ENCODE assay signal across 9 mouse cellular contexts in genomic region chr17:23600641-23601622, GRCm38 (mm10). TPM values are rescaled to one million over a fixed set of nuclear protein-coding genes. Genes with fewer than 3 reads are reported as not detected.
DNase-seq lines count a peak whose midpoint lies in the region; ATAC-seq lines count a peak whose summit lies in the region.
"Had no signal": no experiment of that assay in that cellular context is flagged by ENCODE, and none has a peak within 500 bp of the region (broad histone marks: within the 10 kb centered on the region; RNA-seq: fewer than 3 reads in every experiment).

Zscan10 (plus strand) TSS chr17:23600856.

- peaks cover 6 to 10% of the 10 kb centered on the region in 2 experiments; a peak in 3 of 4 replicates for H3K4me1 ChIP-seq in heart, embryonic 14.5 days (ENCODE audit: control insufficient read depth in 2 of 2, insufficient read depth in 2 of 2, low read length in 2 of 2)
- H3K4me1 ChIP-seq in forebrain, embryonic 15.5 days = peaks cover 18% of the 10 kb centered on the region; the same call in 1 of the 2 replicates
- peaks cover 9% of the 10 kb centered on the region for H3K4me1 ChIP-seq in liver, embryonic 16.5 days (ENCODE audit: control insufficient read depth, low read depth, low read length)

- H3K27ac ChIP-seq in heart, embryonic 14.5 days (replicated peaks in 1 of 2; ENCODE audit: control insufficient read depth in 1 of 2, insufficient read depth in 1 of 2, low read depth in 2 of 2, low read length in 2 of 2) = peak within 1 kb of the TSS in 1 of 2 experiments; percentile 91; a peak in 2 of 4 replicates
- no peak within 1 kb of the TSS for H3K27ac ChIP-seq in forebrain, embryonic 15.5 days (replicated peaks)
- no peak within 1 kb of the TSS for H3K27ac ChIP-seq in liver, embryonic 16.5 days (ENCODE audit: low read length)

- peak within 1 kb of the TSS; percentile 93 for H3K4me2 ChIP-seq in heart, embryonic 14.5 days (ENCODE audit: low read length)
- H3K4me2 ChIP-seq in forebrain, embryonic 15.5 days (replicated peaks) = peak within 1 kb of the TSS; percentile 54
- H3K4me2 ChIP-seq in liver, embryonic 16.5 days (ENCODE audit: low read depth, low read length) = peak within 1 kb of the TSS; percentile 80

- WGBS in heart, embryonic 14.5 days = 48% methylated on average over 15 of the region's 15 CpGs
- 29% methylated on average over 15 of the region's 15 CpGs for WGBS in forebrain, embryonic 15.5 days
- WGBS in liver, embryonic 16.5 days (ENCODE audit: insufficient replicate concordance) = 68% methylated on average over 15 of the region's 15 CpGs

- intact Hi-C loops in left cerebral cortex, postnatal 36 days (cut with DNase I) = loop anchor here (5.0 kb wide), 1 partner anchor 34 kb away; no protein-coding TSS in a partner anchor

- no peaks in the 10 kb centered on the region for H3K36me3 ChIP-seq in heart, embryonic 14.5 days (ENCODE audit: control insufficient read depth, insufficient read depth, low read length)
- no peaks in the 10 kb centered on the region for H3K36me3 ChIP-seq in forebrain, embryonic 15.5 days
- H3K36me3 ChIP-seq in liver, embryonic 16.5 days (ENCODE audit: control insufficient read depth, insufficient read depth) = no peaks in the 10 kb centered on the region

- ATAC-seq in heart, embryonic 14.5 days (ENCODE audit: insufficient number of reproducible peaks, insufficient read depth, low FRiP score, low read depth) = no peak
- no peak for ATAC-seq in forebrain, embryonic 15.5 days (replicated peaks)
- ATAC-seq in liver, embryonic 16.5 days (ENCODE audit: low read depth) = no peak

- peak within 1 kb of the TSS; percentile 84 for H3K9ac ChIP-seq in heart, embryonic 14.5 days (ENCODE audit: low read length)
- H3K9ac ChIP-seq in forebrain, embryonic 15.5 days (replicated peaks) = no peak within 1 kb of the TSS
- no peak within 1 kb of the TSS for H3K9ac ChIP-seq in liver, embryonic 16.5 days (ENCODE audit: low read depth, low read length)

- H3K9me3 ChIP-seq in heart, embryonic 14.5 days (ENCODE audit: control insufficient read depth, low read length) = no peaks in the 10 kb centered on the region
- no peaks in the 10 kb centered on the region for H3K9me3 ChIP-seq in forebrain, embryonic 15.5 days
- no peaks in the 10 kb centered on the region for H3K9me3 ChIP-seq in liver, embryonic 16.5 days (replicated peaks; ENCODE audit: control insufficient read depth, low read length)

- no peak for DNase-seq in heart, adult 11 months
- DNase-seq in ES-CJ7 (ENCODE audit: low read depth, low spot score) = peak; percentile 96
- no peak for DNase-seq in left cerebral cortex, postnatal 36 days (ENCODE audit: low spot score in 2 of 2)
- no peak for DNase-seq in layer of hippocampus, postnatal 36 days
- no peak for DNase-seq in gastrocnemius, postnatal 10 days

- no peaks in the 10 kb centered on the region for H3K27me3 ChIP-seq in heart, embryonic 14.5 days (ENCODE audit: control insufficient read depth, insufficient read depth, low read length)
- H3K27me3 ChIP-seq in forebrain, embryonic 15.5 days = 0 out of 2 replicates have a peak, but pooled peaks cover 4% of the 10 kb centered on the region
- no peaks in the 10 kb centered on the region for H3K27me3 ChIP-seq in liver, embryonic 16.5 days (ENCODE audit: control insufficient read depth, insufficient read depth, low read depth, low read length)

- H3K4me3 ChIP-seq in heart, embryonic 14.5 days (ENCODE audit: control insufficient read depth in 1 of 2, insufficient read depth in 1 of 2, low read depth in 1 of 2, low read length in 2 of 2) = peak within 1 kb of the TSS in 1 of 2 experiments; percentile 55; a peak in 2 of 4 replicates
- H3K4me3 ChIP-seq in forebrain, embryonic 15.5 days = no peak within 1 kb of the TSS
- H3K4me3 ChIP-seq in liver, embryonic 16.5 days (ENCODE audit: low read depth, low read length) = peak within 1 kb of the TSS; percentile 62

RNA-seq across cellular contexts. Expression of gene Zscan10, which starts in this region (rescaled TPM):
- not detected in 2 replicates for polyA plus RNA-seq in heart, embryonic 14.5 days (2014; fragmentation: Nextera tagmentation; extraction: Ambion mirVana)
- not detected in 2 replicates for polyA plus RNA-seq in forebrain, embryonic 15.5 days (2015; fragmentation: Nextera tagmentation; extraction: Ambion mirVana)
- polyA plus RNA-seq in liver, embryonic 16.5 days (2015; fragmentation: Nextera tagmentation; extraction: Ambion mirVana) = not detected in 2 replicates
- not detected for total RNA-seq in left cerebral cortex, postnatal 36 days (2021)
- not detected for total RNA-seq in layer of hippocampus, postnatal 36 days (2021)
- not detected for total RNA-seq in gastrocnemius, postnatal 10 days (2021)
- total RNA-seq: megakaryocyte progenitor cell, adult 5-6 weeks had no signal
